15 mouse cellular contexts compared by ENCODE assay signal in the genomic region with DNA sequence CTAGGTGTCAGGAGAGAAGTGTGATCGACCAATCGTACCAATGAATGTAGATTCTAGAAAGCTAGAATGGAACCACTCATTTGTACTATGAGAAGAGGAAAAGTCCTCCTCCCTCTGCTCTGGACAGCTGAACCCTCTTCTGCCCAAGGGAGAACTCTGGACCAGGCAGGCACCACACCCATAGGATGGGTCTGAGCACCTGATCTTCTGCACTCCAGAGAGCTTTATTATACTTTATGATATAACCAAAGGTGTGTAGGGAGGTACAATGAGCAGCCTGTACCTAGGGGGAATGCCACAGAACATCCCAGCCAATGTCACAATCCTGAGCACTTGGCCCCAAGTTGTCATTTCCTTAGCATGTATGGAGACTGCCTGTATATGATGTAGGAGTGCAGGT.
"Had no signal": no experiment of that assay in that cellular context is flagged by ENCODE, and none has a peak within 500 bp of the region (broad histone marks: within the 10 kb centered on the region; RNA-seq: fewer than 3 reads in every experiment).

No protein-coding gene starts in this region.

- H3K27ac ChIP-seq: kidney, embryonic 15.5 days; liver, embryonic 13.5 days; stomach, embryonic 15.5 days had no signal

- H3K4me2 ChIP-seq: kidney, embryonic 15.5 days; liver, embryonic 13.5 days; midbrain, embryonic 11.5 days; stomach, embryonic 15.5 days had no signal

- H3K9ac ChIP-seq: kidney, embryonic 15.5 days; liver, embryonic 13.5 days; stomach, embryonic 15.5 days had no signal

- H3K36me3 ChIP-seq: kidney, embryonic 15.5 days; liver, embryonic 13.5 days; stomach, embryonic 15.5 days had no signal

- H3K27me3 ChIP-seq: kidney, embryonic 15.5 days; liver, embryonic 13.5 days; stomach, embryonic 15.5 days had no signal

- H3K9me3 ChIP-seq: kidney, embryonic 15.5 days; liver, embryonic 13.5 days; stomach, embryonic 15.5 days had no signal

- DNase-seq: kidney, adult 2 months; kidney, postnatal 10 days; kidney, postnatal 36 days; left cerebral cortex, postnatal 4 days; liver, embryonic 13.5 days; lung, adult 2 months; lung, postnatal 14 days; lung, postnatal 4 days; midbrain, embryonic 14.5 days; right cerebral cortex, postnatal 4 days; spleen, adult 18-20 months; thymus, postnatal 36 days had no signal

- H3K4me3 ChIP-seq: kidney, embryonic 15.5 days; liver, embryonic 13.5 days; stomach, embryonic 15.5 days had no signal
